Mouse (Mus musculus) kidney, adult 2 months (tissue): ENCODE measurements around the gene Tollip.

Experiments
- CTCF ChIP-seq: fragments of 200-500 bp; conservative IDR thresholded peaks from 2 replicates; pipeline ENCODE4 v1.5.1; 2011; ENCODE audit warnings: low read depth, mild to moderate bottlenecking, control low read depth, low read length, moderate library complexity, mixed read lengths; ENCODE audit not compliant: insufficient read depth, insufficient read length
- POLR2A ChIP-seq: fragments of 200-500 bp; IDR thresholded peaks from one replicate; pipeline ENCODE4 v1.6.1; 2011; ENCODE audit warnings: low read depth, low read length, control low read depth

- TF ChIP-seq POLR2A, result no peak
- no peak for TF ChIP-seq CTCF
Observed at GRCm38 (mm10) chr7:141952920-141953319, 34.6 kb upstream of the Tollip start.
